Mouse (Mus musculus): ENCODE data around the gene 9530077C05Rik. TPM values are rescaled to one million over a fixed set of nuclear protein-coding genes. Genes with fewer than 3 reads are reported as not detected.
"Not testable (repeated sequence)": the region's sequence is repeated elsewhere in the genome, so short reads cannot be mapped to it uniquely, and the experiment has no call there.

Gene 9530077C05Rik
- polyA plus RNA-seq, 1 experiment: 0.72 TPM

DNA sequence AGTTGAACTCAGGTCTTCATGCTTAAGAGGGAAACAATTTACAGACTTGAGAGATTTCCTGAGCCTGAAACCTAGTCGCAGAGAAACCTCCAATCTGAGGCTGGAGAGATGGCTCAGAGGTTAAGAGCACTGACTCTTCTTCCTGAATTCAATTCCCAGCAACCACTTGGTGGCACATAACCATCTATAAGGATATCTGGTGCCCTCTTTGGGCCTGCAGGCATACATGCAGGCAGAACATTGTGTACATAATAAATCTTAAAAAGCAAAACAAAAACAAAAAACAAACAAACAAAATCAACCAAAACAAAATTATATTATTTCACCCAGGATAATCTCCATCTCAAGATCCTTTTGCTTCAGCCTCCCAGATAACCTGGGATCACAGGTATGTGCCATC is 27.5 kb downstream of the 9530077C05Rik start:
- no peak for TF ChIP-seq GATA1 (IDR thresholded peaks at IDR 0.05; ENCODE audit: low read length)

DNA sequence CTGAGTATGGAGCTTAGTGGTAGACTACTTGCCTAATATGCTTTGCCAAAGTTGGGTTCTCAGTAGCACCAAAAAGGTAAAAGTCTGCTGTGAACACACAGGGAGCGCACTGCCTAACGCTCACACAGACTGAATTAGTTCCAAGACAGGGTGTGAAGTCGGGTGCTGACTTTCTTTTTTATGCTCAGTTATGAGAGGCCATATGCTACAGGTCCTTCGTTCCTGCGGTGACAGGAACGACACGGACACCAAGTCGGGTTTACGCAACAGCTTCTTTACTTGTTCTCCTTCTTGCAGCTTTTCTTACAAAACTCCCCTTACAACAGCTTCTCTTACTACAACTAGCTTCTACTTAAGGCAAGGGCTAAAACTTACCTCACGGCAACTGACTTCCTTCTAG is 31.8 kb downstream of the 9530077C05Rik start:
- TF ChIP-seq GATA1 (IDR thresholded peaks at IDR 0.05; ENCODE audit: low read length): no peak

DNA sequence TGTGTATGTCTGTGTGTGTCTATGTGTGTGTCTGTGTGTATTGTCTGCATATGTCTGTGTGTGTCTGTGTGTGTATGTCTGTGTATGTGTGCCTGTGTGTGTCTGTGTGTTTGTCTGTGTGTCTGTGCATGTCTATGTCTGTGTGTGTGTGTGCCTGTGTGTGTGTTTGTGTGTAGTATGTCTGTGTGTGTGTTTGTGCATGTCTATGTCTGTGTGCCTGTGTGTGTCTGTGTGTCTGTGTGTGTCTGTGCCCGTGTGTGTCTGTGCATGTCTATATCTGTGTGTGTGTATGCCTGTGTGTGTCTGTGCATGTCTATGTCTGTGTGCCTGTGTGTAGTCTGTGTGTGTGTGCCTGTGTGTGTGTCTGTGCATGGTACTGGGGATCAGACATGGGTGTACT is 33.8 kb downstream of the 9530077C05Rik start:
- no peak for TF ChIP-seq GATA1 (IDR thresholded peaks at IDR 0.05; ENCODE audit: low read length)

DNA sequence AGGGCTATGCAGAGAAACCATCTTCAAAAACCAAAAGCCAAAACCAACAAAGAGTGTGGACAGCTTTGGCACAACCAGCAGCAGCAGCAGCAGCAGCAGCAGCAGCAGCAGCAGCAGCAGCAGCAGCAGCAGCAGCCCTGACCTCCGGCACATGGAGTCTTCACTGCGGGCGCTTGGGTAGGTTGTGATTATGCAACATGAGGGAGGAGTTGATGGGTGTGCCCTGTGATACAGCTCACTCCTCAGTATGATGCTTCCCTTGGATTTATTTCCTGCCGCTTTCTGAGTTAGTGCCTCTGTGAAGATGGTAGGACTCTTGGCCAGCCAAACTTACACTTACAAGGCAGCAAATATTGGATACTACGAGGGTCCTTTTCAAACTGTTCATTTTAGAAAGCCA is 35.9 kb downstream of the 9530077C05Rik start:
- TF ChIP-seq GATA1 (IDR thresholded peaks at IDR 0.05; ENCODE audit: low read length): no peak

DNA sequence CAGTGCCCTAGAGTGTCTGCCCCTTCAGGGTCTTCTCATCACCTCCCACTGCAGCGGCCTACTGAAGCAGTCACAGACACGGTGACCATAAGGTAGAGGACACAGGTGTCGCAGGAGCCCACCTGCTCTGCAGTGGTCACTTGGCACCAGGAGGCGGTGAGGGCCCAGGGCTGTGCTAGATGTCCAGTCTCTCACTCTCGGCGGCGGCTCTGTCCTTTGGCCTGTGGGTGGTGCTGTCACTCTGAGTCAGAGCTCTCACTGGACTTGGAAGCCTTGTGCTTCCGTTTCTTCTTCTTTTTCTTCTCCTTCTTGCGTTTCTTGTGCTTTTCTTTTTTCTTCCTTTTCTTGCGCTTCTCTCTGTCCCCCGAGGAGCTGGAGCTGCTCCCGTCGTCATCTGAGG is 37.1 kb downstream of the 9530077C05Rik start:
- TF ChIP-seq GATA1 (IDR thresholded peaks at IDR 0.05; ENCODE audit: low read length): no peak

DNA sequence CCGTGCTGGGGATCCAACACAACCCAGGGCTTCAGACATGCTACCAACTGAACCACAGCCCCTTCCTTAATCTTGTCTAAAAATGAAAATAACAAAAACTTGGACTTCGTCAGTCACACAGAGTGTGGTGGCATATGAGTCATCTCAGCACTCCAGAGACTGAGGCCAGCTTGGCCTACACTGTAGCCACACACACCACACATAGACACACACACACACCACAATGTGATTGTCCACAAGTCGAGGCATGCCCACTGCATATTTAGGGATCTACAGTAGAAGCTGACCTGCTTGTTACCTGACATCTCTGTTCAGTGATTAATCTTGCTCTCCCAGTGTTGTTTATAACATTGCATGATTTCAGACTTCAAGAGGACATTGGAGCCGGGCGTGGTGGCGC is 37.9 kb downstream of the 9530077C05Rik start:
- no peak for TF ChIP-seq GATA1 (IDR thresholded peaks at IDR 0.05; ENCODE audit: low read length)

DNA sequence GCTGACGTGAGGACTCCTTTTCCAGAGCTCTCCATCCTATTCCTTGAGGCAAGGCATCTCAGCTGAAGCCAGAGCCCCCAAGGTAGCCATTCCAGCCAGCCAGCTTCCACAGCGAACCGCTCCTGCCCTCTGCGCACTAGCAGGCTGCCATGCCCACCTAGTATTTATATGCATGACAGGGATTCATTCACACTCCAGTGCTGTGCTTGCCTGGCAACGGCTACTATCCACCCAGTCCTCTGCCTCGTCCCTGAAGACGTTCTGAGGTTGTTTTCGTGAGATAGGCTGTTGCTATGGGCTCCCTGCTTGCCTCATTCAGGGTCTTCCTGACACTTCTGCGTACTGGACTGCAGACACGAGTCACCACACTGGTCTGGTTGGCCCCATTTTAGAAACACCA is 41.4 kb downstream of the 9530077C05Rik start:
- TF ChIP-seq GATA1 (IDR thresholded peaks at IDR 0.05; ENCODE audit: low read length): no peak

DNA sequence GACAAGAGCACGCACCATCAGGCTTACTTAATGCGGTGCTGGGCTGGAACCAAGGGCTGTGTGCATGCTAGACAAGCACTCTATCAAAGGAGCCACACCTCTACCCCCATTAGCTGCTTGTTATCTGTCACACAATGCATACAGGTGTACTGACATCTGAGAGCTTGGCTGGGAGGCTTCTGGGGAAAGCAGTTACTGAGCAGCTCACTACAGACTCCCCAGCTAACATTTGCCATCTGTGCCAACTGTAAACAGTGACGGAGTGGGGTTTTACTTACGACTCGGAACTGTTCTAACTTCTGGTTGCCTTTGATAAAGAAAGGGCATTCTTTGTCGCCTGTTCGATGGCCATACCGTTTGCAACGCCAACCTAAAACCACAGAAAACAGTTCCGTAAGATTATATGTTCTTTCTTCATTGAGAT is 42.2 kb downstream of the 9530077C05Rik start:
- peak; percentile 66 for TF ChIP-seq GATA1 (IDR thresholded peaks at IDR 0.05; ENCODE audit: low read length)

DNA sequence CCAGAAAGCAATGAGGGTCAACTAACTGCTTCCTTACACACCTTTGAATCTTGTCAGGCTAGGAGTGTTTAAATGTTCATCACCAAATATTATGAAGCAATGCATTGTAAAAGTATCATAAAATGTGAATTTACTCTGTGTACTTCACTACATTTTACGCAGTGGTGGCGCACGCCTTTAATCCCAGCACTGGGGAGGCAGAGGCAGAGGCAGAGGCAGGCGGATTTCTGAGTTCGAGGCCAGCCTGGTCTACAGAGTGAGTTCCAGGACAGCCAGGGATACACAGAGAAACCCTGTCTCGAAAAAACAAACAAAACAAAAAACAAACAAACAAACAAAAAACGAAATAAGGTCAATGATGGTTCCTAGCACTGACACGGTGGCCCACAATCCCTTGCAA is 42.7 kb downstream of the 9530077C05Rik start, which contains the start of gene Gm17545:
Gm17545 (plus strand) TSS at position 301 of the 400 bp plus-strand sequence.
- not testable (repeated sequence) for TF ChIP-seq GATA1 (IDR thresholded peaks at IDR 0.05; ENCODE audit: low read length)

DNA sequence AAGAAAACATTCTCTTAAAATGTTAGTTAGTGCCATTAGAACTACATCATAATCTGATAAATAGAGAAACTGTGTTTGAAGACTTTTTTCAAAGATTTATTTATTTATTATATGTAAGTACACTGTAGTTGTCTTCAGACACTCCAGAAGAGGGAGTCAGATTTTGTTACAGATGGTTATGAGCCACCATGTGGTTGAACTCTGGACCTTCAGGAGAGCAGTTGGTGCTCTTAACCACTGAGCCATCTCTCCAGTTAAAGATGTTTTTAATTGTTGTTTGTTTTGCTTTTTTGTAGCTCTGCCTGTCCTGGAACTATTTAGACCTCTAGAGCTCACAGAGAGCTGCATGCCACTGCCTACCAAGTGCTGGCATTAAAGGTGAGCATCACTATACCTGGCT is 43.7 kb downstream of the 9530077C05Rik start:
- TF ChIP-seq GATA1 (IDR thresholded peaks at IDR 0.05; ENCODE audit: low read length): no peak

DNA sequence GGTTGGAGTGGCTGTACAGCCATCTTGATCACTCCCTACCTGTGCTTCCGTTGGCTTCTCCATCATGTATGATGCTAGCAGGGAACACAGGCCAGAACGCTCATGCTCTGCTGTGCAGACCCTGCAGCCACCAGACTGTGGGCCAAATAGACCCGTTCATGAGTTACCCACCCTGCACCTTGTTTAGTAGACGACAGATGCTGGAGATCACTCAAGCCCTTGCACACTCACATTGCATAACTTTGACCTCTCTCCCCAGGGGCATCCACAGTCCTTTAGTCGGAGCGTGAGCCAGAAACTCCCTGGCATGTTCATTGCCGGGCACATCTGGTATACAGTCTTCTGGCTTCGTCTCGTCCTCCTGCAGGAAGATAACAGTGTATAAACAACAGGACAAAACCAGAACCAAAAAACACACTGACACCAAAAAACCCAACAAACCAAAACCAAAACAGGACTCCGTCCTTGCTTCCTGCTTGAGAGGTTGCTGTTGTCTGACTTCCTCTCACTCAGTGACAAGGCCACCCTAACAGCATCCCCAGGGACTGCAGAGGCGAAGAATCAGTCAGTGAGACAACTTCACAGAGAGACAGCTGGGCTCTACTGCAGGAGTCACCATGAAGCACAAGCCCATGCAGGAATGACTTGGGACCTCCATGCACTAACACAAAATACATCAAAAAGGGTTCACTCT is 46.0 kb downstream of the 9530077C05Rik start:
- TF ChIP-seq GATA1 (IDR thresholded peaks at IDR 0.05; ENCODE audit: low read length): no peak

DNA sequence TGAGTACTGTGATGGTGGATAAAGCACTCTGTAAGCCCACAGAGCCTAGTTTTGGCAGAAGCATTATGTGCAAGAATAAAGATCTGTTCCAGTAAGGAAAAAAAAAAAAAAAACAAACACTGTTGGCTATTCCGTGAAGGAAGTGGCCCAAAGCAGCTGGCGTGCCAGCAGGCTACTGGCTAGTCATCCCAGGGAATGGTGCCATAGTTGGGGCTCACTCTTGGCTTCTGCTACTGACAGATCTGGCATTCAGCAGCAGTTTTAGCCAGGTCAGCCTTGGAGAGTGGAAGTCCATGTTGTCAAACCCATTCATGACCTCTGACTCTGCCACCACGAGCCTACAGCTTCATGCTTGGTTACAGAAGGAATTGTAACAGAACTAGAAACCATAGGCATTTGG is 50.6 kb downstream of the 9530077C05Rik start:
- no peak for TF ChIP-seq GATA1 (IDR thresholded peaks at IDR 0.05; ENCODE audit: low read length)

DNA sequence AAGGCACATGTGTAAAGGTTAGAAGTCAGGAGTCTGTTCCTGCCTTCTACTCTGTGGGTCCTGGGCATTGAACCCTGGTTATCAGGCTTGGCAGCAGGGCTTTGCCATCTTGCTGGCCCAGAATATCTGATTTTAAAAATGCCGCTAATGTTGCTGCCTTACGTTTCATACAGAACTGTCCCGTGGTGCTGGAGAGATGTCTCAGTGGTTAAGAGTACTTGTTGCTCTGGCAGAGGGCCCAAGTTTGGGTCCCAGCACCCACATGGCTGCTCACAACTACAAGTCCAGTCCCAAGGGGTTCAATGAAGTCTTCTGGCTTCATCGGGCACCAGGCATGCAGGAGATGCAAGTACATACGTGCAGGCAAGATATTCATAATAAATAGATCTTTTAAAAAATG is 54.9 kb downstream of the 9530077C05Rik start:
- TF ChIP-seq GATA1 (IDR thresholded peaks at IDR 0.05; ENCODE audit: low read length): no peak

DNA sequence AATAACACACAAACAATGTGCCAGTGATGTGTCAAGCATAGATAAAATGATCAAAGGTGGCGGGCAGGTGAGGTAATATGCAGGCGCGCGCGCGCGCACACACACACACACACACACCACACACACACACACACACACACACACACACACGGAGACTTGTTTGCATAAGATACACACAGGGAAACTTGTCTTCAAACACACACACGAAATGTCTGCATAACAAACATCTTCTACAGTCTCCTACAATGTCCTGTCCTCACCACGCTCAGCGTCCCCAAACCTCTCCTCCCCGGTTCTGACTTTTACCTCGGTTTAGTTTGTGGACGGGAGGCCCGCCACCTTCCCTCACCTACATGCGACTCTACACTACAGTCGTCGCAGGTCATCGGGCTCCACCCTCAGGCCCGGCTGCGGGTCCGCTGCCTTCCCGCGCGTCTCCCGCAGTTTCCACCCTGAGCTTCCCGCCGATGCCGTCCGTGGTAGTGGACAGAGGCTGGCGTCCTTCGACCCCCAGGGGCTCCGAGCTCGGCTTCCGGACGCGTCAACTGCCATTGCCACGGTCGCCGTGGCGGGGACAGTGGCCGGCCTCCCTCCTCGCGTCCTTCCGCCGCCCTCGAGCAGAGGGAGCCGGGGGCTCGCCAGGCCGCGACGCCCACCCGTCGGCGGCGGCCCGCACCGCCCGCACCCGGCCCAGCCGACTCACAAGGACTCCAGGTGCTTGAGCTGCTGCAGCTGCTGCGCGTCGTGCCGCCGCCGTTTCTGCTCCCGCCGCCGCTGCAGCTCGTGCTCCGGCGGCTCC is 56.3 kb downstream of the 9530077C05Rik start:
- TF ChIP-seq GATA1 (IDR thresholded peaks at IDR 0.05; ENCODE audit: low read length): no peak

DNA sequence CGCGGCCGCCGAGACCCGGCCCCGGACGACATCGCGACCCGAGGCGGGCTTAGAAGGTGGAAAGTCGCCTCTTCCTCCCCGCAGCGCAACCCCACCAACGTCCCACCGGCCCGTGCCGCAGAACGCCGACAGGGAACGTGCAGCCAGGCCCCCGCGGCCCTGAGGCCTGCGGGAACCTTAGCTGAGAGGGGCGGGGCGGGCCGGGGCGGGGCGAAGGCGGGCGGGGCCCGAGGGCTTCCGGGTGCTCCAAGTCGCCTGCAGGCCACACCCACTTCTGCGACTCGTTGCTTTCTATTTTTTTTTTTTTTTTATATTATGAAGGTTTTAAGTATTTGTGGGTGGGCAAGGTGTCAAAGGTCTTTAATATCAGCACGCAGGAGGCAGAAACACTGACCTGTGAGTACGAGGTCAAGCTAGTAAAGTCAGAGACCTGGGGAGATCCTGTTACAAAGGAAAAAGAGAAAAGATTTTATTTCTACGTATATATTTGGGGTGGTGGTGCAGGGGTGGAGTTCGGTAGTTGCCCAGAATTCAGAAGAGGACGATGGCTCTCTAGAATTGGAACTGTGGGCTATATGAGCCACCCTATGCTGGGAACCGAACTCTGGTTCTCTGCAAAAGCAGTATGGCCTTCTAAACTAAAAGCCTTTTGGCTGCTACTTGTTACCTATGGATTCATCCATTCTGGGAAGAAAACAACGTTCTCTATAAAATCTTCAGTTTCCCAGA is 57.0 kb downstream of the 9530077C05Rik start:
- no peak for TF ChIP-seq GATA1 (IDR thresholded peaks at IDR 0.05; ENCODE audit: low read length)

DNA sequence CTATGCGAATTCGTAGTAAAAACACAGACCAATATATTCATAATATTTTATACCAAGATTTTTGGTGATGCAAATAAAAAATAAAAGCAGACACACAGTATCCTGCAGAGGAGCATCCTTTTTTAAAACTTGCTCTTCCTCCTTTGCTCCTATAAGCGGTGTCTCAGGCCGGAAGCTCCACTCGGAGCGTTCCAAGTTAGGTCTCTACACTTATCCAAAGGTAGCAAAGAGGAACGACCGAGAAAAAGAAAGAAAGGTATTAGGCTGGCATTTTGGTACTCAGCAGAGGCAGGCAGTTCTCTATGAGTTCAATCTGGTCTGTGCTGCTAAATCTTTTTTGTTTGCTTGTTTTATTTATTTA is 57.6 kb downstream of the 9530077C05Rik start:
- no peak for TF ChIP-seq GATA1 (IDR thresholded peaks at IDR 0.05; ENCODE audit: low read length)

Data from G1E-ER4 (cell line).